Mouse (Mus musculus) MEL (cell line): Measurements from ENCODE around the gene Lsm7. TPM values are rescaled to one million over a fixed set of nuclear protein-coding genes. Genes with fewer than 3 reads are reported as not detected.

Source experiments
- DNase-seq: peaks from one replicate; pipeline ENCODE4 v3.0.0; 2011; ENCODE audit warnings: low read depth, low spot score
- H3K27ac ChIP-seq: 2 replicates; pipeline ENCODE4 v1.5.1; 2012; ENCODE audit warnings: low read depth, mild to moderate bottlenecking, control low read depth, low read length, moderate library complexity; ENCODE audit not compliant: control insufficient read depth
- H3K27me3 ChIP-seq, 2 experiments: fragments of 150-350 bp in 1 of 2; sonication (generic) in 1 of 2; 2 replicates each; pipeline ENCODE4 v1.6.1; 2012; ENCODE audit warnings: low read length in 2 of 2, mild to moderate bottlenecking in 2 of 2, improper control_type of control experiment in 1 of 2, moderate library complexity in 1 of 2; ENCODE audit not compliant: insufficient read depth in 2 of 2, control insufficient read depth in 1 of 2
- H3K36me3 ChIP-seq, 2 experiments: 2 replicates each; pipeline ENCODE4 v1.6.1; 2012 to 2014; ENCODE audit warnings: low read length in 2 of 2, improper control_type of control experiment in 1 of 2, inconsistent platforms in 1 of 2, mild to moderate bottlenecking in 1 of 2; ENCODE audit not compliant: insufficient read depth in 2 of 2, control insufficient read depth in 1 of 2
- H3K4me1 ChIP-seq, 2 experiments: fragments of 150-350 bp in 1 of 2; sonication (generic) in 1 of 2; 2 replicates each; pipeline ENCODE4 v1.6.1; 2012; ENCODE audit warnings: low read length in 2 of 2, improper control_type of control experiment in 1 of 2, mild to moderate bottlenecking in 1 of 2; ENCODE audit not compliant: insufficient read depth in 2 of 2, control insufficient read depth in 1 of 2
- H3K4me3 ChIP-seq, 2 experiments: fragments of 150-350 bp in 1 of 2; sonication (generic) in 1 of 2; 2 replicates each; pipeline ENCODE4 v1.5.1; 2012; ENCODE audit warnings: low read depth in 2 of 2, low read length in 2 of 2, mild to moderate bottlenecking in 2 of 2, moderate library complexity in 2 of 2, control low read depth in 1 of 2, improper control_type of control experiment in 1 of 2; ENCODE audit not compliant: control insufficient read depth in 1 of 2, insufficient read depth in 1 of 2
- H3K79me2 ChIP-seq: 2 replicates; pipeline ENCODE4 v1.6.1; 2012; ENCODE audit warnings: mild to moderate bottlenecking, low read length, moderate library complexity; ENCODE audit not compliant: control insufficient read depth, poor library complexity, insufficient read depth
- H3K9ac ChIP-seq: 2 replicates; pipeline ENCODE4 v1.6.1; 2012; ENCODE audit warnings: low read depth, mild to moderate bottlenecking, control low read depth, low read length, moderate library complexity; ENCODE audit not compliant: control insufficient read depth, poor library complexity, severe bottlenecking
- H3K9me3 ChIP-seq: fragments of 150-350 bp; sonication (generic); replicated peaks from 2 replicates; pipeline ENCODE4 v1.6.1; 2012; ENCODE audit warnings: mild to moderate bottlenecking, low read length, improper control_type of control experiment, moderate library complexity; ENCODE audit not compliant: insufficient read depth
- CHD2 ChIP-seq: IDR thresholded peaks from 2 replicates; pipeline ENCODE4 v1.6.1; 2011; ENCODE audit warnings: low read length, improper control_type of control experiment
- CTCF ChIP-seq, 3 experiments: IDR thresholded peaks in 2 of 3; conservative IDR thresholded peaks in 1 of 3; 2 replicates each; pipeline ENCODE4 v1.5.1; 2011 to 2012; ENCODE audit warnings: low read length in 3 of 3, low read depth in 2 of 3, mild to moderate bottlenecking in 2 of 3, improper control_type of control experiment in 1 of 3, inconsistent platforms in 1 of 3, mixed read lengths in 1 of 3, moderate library complexity in 1 of 3; ENCODE audit not compliant: control insufficient read depth in 1 of 3, insufficient read depth in 1 of 3, poor library complexity in 1 of 3, severe bottlenecking in 1 of 3
- ELF1 ChIP-seq: IDR thresholded peaks from 2 replicates; pipeline ENCODE4 v1.6.1; 2014; ENCODE audit warnings: low read depth, mild to moderate bottlenecking, inconsistent platforms, low read length, improper control_type of control experiment, moderate library complexity
- EP300 ChIP-seq, 2 experiments: IDR thresholded peaks; 2 replicates each; pipeline ENCODE4 v1.6.1; 2011; ENCODE audit warnings: improper control_type of control experiment in 2 of 2, low read length in 2 of 2, low read depth in 1 of 2, mild to moderate bottlenecking in 1 of 2
- ETS1 ChIP-seq: IDR thresholded peaks from 2 replicates; pipeline ENCODE4 v1.6.1; 2012; ENCODE audit warnings: low read depth, mild to moderate bottlenecking, inconsistent platforms, low read length, improper control_type of control experiment, moderate library complexity
- GATA1 ChIP-seq: IDR thresholded peaks from 2 replicates; pipeline ENCODE4 v1.6.1; 2011; ENCODE audit warnings: low read depth, low read length, improper control_type of control experiment
- HCFC1 ChIP-seq: IDR thresholded peaks from 2 replicates; pipeline ENCODE4 v1.6.1; 2012; ENCODE audit warnings: low read depth, mild to moderate bottlenecking, inconsistent platforms, low read length, improper control_type of control experiment, moderate library complexity
- JUND ChIP-seq: IDR thresholded peaks from 2 replicates; pipeline ENCODE4 v1.6.1; 2011; ENCODE audit warnings: low read depth, mild to moderate bottlenecking, improper control_type of control experiment, low read length
- KAT2A ChIP-seq: conservative IDR thresholded peaks from 2 replicates; pipeline ENCODE4 v1.6.1; 2012; ENCODE audit warnings: low read depth, low read length, improper control_type of control experiment, inconsistent platforms
- MAZ ChIP-seq: IDR thresholded peaks from 2 replicates; pipeline ENCODE4 v1.6.1; 2012; ENCODE audit warnings: low read depth, mild to moderate bottlenecking, inconsistent platforms, low read length, improper control_type of control experiment
- MYB ChIP-seq: IDR thresholded peaks from 2 replicates; pipeline ENCODE4 v1.6.1; 2011; ENCODE audit warnings: mild to moderate bottlenecking, low read depth, low read length, improper control_type of control experiment
- MYC ChIP-seq: IDR thresholded peaks from 2 replicates; pipeline ENCODE4 v1.6.1; 2011; ENCODE audit warnings: low read depth, mild to moderate bottlenecking, low read length, improper control_type of control experiment, moderate library complexity
- POLR2A ChIP-seq, 2 experiments: IDR thresholded peaks; 2 replicates each; pipeline ENCODE4 v1.6.1; 2011 to 2012; ENCODE audit warnings: low read length in 2 of 2, mild to moderate bottlenecking in 2 of 2, control low read depth in 1 of 2, improper control_type of control experiment in 1 of 2, low read depth in 1 of 2, moderate library complexity in 1 of 2; ENCODE audit not compliant: control insufficient read depth in 1 of 2, insufficient read depth in 1 of 2, poor library complexity in 1 of 2
- POLR2AphosphoS2 ChIP-seq: IDR thresholded peaks from 2 replicates; pipeline ENCODE4 v1.6.1; 2011; ENCODE audit warnings: low read length, improper control_type of control experiment
- RCOR1 ChIP-seq: IDR thresholded peaks from 2 replicates; pipeline ENCODE4 v1.6.1; 2012; ENCODE audit warnings: low read depth, mild to moderate bottlenecking, inconsistent platforms, low read length, improper control_type of control experiment
- TAL1 ChIP-seq: IDR thresholded peaks from 2 replicates; pipeline ENCODE4 v1.6.1; 2012; ENCODE audit warnings: mild to moderate bottlenecking, inconsistent platforms, low read length, moderate library complexity, mixed read lengths
- TBP ChIP-seq: IDR thresholded peaks from 2 replicates; pipeline ENCODE4 v1.8.0; 2011; ENCODE audit warnings: low read depth, low read length, improper control_type of control experiment
- TCF12 ChIP-seq: IDR thresholded peaks from 2 replicates; pipeline ENCODE4 v1.6.1; 2014; ENCODE audit warnings: low read depth, mild to moderate bottlenecking, inconsistent platforms, low read length, improper control_type of control experiment, moderate library complexity
- UBTF ChIP-seq: IDR thresholded peaks from 2 replicates; pipeline ENCODE4 v1.6.1; 2012; ENCODE audit warnings: low read depth, mild to moderate bottlenecking, inconsistent platforms, low read length, improper control_type of control experiment, moderate library complexity, borderline replicate concordance; ENCODE audit not compliant: insufficient read depth
- ZC3H11A ChIP-seq: IDR thresholded peaks from 2 replicates; pipeline ENCODE4 v1.6.1; 2012; ENCODE audit warnings: low read depth, mild to moderate bottlenecking, inconsistent platforms, low read length, improper control_type of control experiment
- ZKSCAN1 ChIP-seq: IDR thresholded peaks from 2 replicates; pipeline ENCODE4 v1.6.1; 2012; ENCODE audit warnings: low read depth, mild to moderate bottlenecking, inconsistent platforms, low read length, improper control_type of control experiment, moderate library complexity
- ZMIZ1 ChIP-seq: IDR thresholded peaks from 2 replicates; pipeline ENCODE4 v1.6.1; 2012; ENCODE audit warnings: low read depth, mild to moderate bottlenecking, inconsistent platforms, low read length, improper control_type of control experiment, moderate library complexity
- polyA plus RNA-seq, 2 experiments: library from polyadenylated mRNA; stranded (reverse) in 1 of 2; unstranded in 1 of 2; fragments of >175 nt in 1 of 2; fragments of >200 nt in 1 of 2; gene quantifications; 2 replicates each; pipeline versions ENCODE4 v1.2.1 to v1.2.4; 2012; ENCODE audit warnings: low replicate concordance in 2 of 2, low read depth in 1 of 2; ENCODE audit not compliant: insufficient read length in 2 of 2, insufficient read depth in 1 of 2, missing spikeins in 1 of 2
- total RNA-seq: library from RNA; depleted of rRNA; stranded (reverse); fragments of 300-350 nt; gene quantifications from 2 replicates; pipeline ENCODE4 v1.2.3, GENCODE M21; 2012

Lsm7 gene
- total and polyA plus RNA-seq, 3 experiments, result 246 to 637 TPM; not detected in 1

DNA sequence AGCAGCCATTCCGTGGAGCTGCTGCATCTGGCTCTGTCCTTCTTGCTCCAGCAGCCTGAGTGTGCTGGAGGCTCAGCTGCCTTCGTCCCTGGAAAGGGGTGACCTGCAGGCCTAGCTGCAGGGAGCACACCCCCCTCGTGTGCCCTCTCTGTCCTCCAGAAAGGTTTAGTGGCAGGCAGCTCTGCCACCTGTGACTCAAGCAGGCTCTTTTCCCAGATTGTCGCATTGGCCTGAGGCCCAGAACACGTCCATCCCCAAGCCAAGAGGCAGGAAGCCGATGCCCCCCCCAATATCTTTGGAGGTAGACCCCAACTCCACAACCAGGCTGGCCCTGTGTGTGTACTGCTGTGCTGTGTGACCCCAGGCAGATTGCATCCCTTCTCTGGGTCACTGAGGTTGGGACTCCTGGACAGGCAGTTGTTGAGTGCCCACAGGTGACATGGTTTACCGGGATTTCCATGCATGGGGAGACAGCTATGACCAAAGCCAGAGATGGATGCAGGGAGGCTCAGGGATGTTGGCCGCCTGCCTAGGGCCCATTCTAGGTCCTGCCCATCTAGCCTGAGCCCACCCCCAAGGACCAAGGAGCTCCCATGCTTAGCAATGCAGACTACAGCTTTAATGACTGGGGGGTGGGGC lies 9.8 kb downstream of the Lsm7 start:
- no peaks in the 10 kb centered on the region for H3K36me3 ChIP-seq
- TF ChIP-seq RCOR1, result no peak
- TF ChIP-seq TAL1, result no peak
- no peak for TF ChIP-seq MYB
- no peak for TF ChIP-seq KAT2A
- H3K9ac ChIP-seq, result no peak overlapping the region
- peaks cover 0 to 9% of the 10 kb centered on the region in 2 experiments; a peak in 2 of 4 replicates for H3K4me1 ChIP-seq
- H3K9me3 ChIP-seq, result no peaks in the 10 kb centered on the region
- H3K27me3 ChIP-seq, result no peaks in the 10 kb centered on the region
- H3K4me3 ChIP-seq, result no peak overlapping the region
- DNase-seq, result no peak
- no peaks in the 10 kb centered on the region for H3K79me2 ChIP-seq
- H3K27ac ChIP-seq, result no peak overlapping the region

DNA sequence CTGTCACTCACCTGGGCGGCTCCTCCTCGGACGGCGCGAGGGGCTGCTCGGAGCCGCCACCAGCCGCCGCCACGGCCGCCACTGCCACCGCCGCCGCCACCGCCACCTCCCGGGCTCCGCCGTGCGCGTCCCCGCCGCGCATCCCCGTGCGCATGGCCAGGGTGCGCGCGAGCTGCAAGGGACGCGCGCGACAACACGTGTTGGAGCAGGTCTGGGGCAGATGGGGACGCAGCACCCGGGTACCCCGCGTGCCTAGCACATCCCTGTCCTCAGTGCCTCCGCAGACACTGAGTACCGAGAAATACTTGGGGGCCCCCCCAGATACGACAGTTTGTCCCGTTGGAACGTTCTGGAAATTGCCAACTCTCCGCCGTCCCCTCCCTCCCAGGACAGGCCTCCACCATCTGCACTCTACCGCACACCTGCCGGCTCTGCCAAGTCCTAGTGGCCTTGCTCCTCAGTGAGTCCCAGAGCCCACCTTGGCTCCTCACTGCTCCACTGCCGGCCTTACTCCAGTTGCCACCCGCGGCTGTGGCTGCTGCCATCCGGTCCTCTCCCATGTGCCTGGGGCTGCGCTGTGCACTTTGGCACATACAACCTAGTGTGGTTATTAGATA lies 11.0 kb downstream of the Lsm7 start, which contains the start of gene Lingo3:
Lingo3 (minus strand) TSS at position 109 of the 617 bp plus-strand sequence.
- DNase-seq, result no peak
- H3K27ac ChIP-seq, result no peak within 1 kb of the TSS
- H3K4me3 ChIP-seq, result no peak within 1 kb of the TSS
- H3K79me2 ChIP-seq, result no peaks in the 10 kb centered on the region
- peaks cover 0 to 7% of the 10 kb centered on the region in 2 experiments; a peak in 2 of 4 replicates for H3K4me1 ChIP-seq
- no peaks in the 10 kb centered on the region for H3K9me3 ChIP-seq
- no peaks in the 10 kb centered on the region for H3K27me3 ChIP-seq
- TF ChIP-seq TAL1, result no peak
- H3K36me3 ChIP-seq, result no peaks in the 10 kb centered on the region
- H3K9ac ChIP-seq, result no peak within 1 kb of the TSS

DNA sequence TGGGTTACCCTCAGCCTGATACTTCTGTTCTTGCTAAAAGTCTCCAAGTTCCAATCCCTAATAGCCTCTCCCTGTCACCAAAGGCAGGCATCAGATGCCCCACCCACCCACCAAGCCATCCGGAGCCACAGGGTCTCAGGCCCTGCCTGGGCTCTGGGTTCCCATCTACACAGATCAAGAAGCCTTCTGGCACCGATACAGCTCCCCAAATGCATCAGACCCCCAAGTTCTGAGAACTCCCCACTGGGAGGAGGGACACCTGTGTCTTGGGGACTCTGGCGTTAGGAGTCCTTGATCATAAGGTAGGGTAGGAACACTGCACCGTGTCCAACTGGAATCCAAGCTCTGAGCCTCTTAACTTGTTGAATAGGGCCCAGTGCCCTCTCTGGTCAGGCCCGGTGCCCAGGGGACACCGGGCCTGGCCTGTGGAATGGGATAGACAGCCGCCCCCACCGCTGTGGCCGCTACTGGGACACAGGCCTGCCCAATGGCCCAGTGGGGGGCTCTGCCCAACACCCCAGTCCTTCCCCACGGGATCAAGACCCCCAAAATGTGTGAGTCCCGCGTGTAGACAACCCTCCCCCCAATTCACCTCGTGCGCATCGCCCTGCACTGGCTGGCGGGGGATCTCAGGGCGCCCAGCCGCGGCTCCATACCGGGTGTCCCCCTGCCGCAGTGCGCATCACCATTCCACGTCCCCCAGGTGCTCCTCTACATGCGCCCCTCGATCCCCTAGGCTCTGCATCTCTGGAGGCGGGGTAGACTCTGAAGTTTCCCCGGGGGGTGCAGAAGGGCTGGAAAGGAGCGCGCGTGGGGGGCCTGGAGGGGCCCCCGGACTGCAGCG lies 11.7 kb downstream of the Lsm7 start:
- Histone ChIP-seq H3K9me3 (no peaks in the 10 kb centered on the region), H3K4me1 (peaks cover 0 to 2% of the 10 kb centered on the region in 2 experiments; a peak in 1 of 4 replicates), H3K4me3 (no peak overlapping the region), H3K79me2 (no peaks in the 10 kb centered on the region), H3K27me3 (no peaks in the 10 kb centered on the region; a peak in 1 of 4 replicates), H3K27ac (no peak overlapping the region), H3K36me3 (no peaks in the 10 kb centered on the region), H3K9ac (no peak overlapping the region)
- no peak for TF ChIP-seq JUND
- TF ChIP-seq CHD2, result no peak
- TF ChIP-seq EP300 (IDR thresholded peaks at IDR 0.05; ENCODE audit: low read depth in 1 of 2, low read length in 2 of 2), result no peak
- no peak for TF ChIP-seq GATA1
- no peak for TF ChIP-seq MYC
- TF ChIP-seq ELF1, result no peak
- TF ChIP-seq CTCF (IDR thresholded peaks at IDR 0.05 in 2 of 3, conservative IDR thresholded peaks at IDR 0.05 in 1 of 3; ENCODE audit: control insufficient read depth in 1 of 3, insufficient read depth in 1 of 3, low read depth in 2 of 3, low read length in 3 of 3, poor library complexity in 1 of 3, severe bottlenecking in 1 of 3), result no peak
- TF ChIP-seq MAZ, result no peak
- TF ChIP-seq HCFC1, result no peak
- TF ChIP-seq ZKSCAN1, result no peak
- no peak for TF ChIP-seq ETS1
- TF ChIP-seq POLR2AphosphoS2, result no peak
- TF ChIP-seq ZMIZ1, result no peak
- TF ChIP-seq TBP, result no peak
- TF ChIP-seq POLR2A (IDR thresholded peaks at IDR 0.05; ENCODE audit: control insufficient read depth in 1 of 2, insufficient read depth in 1 of 2, low read depth in 1 of 2, low read length in 2 of 2, poor library complexity in 1 of 2), result no peak
- no peak for TF ChIP-seq ZC3H11A
- no peak for TF ChIP-seq UBTF
- TF ChIP-seq RCOR1, result no peak
- no peak for TF ChIP-seq TCF12
- DNase-seq, result no peak
